Mouse (Mus musculus): ENCODE data around the gene Nlrc4.

GRCm38 (mm10) chr17:74396766-74397165 is 62.2 kb downstream of the Nlrc4 start:
- TF ChIP-seq MAFK (IDR thresholded peaks at IDR 0.05; ENCODE audit: insufficient read depth, low read depth, low read length) (no peak), HCFC1 (IDR thresholded peaks at IDR 0.05; ENCODE audit: borderline replicate concordance, insufficient read depth, low read length) (no peak), CHD2 (IDR thresholded peaks at IDR 0.05; ENCODE audit: low read depth, low read length) (no peak), ZC3H11A (IDR thresholded peaks at IDR 0.05; ENCODE audit: borderline replicate concordance, low read depth, low read length) (no peak), ZNF384 (IDR thresholded peaks at IDR 0.05; ENCODE audit: low read depth, low read length) (no peak)

Data from ES-E14 (cell line).